Mouse (Mus musculus) megakaryocyte, adult 5-6 weeks (primary cell): ENCODE measurements around the gene Ets1. TPM values are rescaled to one million over a fixed set of nuclear protein-coding genes. Genes with fewer than 3 reads are reported as not detected.

Experiments
- ATAC-seq: 2 replicates; pipeline ENCODE4 v1.8.0; 2016; ENCODE audit warnings: mild to moderate bottlenecking, inconsistent platforms; ENCODE audit not compliant: poor library complexity, severe bottlenecking
- total RNA-seq, 2 experiments: library from RNA; stranded (forward) in 1 of 2; stranded (reverse) in 1 of 2; fragments of 153-499, 151-499 nt in 1 of 2; fragments of 221-1000, 200-1000 nt in 1 of 2; gene quantifications; 2 replicates each; pipeline versions ENCODE4 v1.2.3 to v1.2.4; 2015 to 2017

Ets1 gene
- total RNA-seq, 2 experiments from 2014 or later, result 8.6 to 29.5 TPM

- no peak for ATAC-seq
Observed at GRCm38 (mm10) chr9:32710987-32711652, 75.1 kb downstream of the Ets1 start.

- no peak for ATAC-seq
Observed at GRCm38 (mm10) chr9:32711768-32712167, 75.7 kb downstream of the Ets1 start.

- peak; percentile 81 for ATAC-seq
Observed at GRCm38 (mm10) chr9:32712383-32712910, 76.4 kb downstream of the Ets1 start.

- ATAC-seq, result no peak
Observed at GRCm38 (mm10) chr9:32713106-32713505, 77.1 kb downstream of the Ets1 start.

GRCm38 (mm10) chr9:32713790-32714189, 77.8 kb downstream of the Ets1 start:
- ATAC-seq, result no peak

- ATAC-seq, result no peak
Observed at GRCm38 (mm10) chr9:32714487-32714886, 78.5 kb downstream of the Ets1 start.

- no peak for ATAC-seq
Observed at GRCm38 (mm10) chr9:32715806-32716466, 79.9 kb downstream of the Ets1 start.

- no peak for ATAC-seq
Observed at GRCm38 (mm10) chr9:32717268-32717920, 81.4 kb downstream of the Ets1 start.

- ATAC-seq, result peak; percentile 36; the same call in 1 of the 2 replicates
Observed at GRCm38 (mm10) chr9:32717931-32718820, 82.2 kb downstream of the Ets1 start.

- no peak for ATAC-seq
Observed at GRCm38 (mm10) chr9:32718868-32719267, 82.8 kb downstream of the Ets1 start.

- ATAC-seq, result peak; percentile 66
Observed at GRCm38 (mm10) chr9:32719941-32720263, 83.9 kb downstream of the Ets1 start.

- ATAC-seq, result no peak
Observed at GRCm38 (mm10) chr9:32720264-32721031, 84.4 kb downstream of the Ets1 start.

GRCm38 (mm10) chr9:32721081-32721480, 85.1 kb downstream of the Ets1 start:
- ATAC-seq, result no peak

GRCm38 (mm10) chr9:32722205-32722604, 86.2 kb downstream of the Ets1 start:
- ATAC-seq, result no peak

- ATAC-seq, result no peak
Observed at GRCm38 (mm10) chr9:32722969-32723368, 86.9 kb downstream of the Ets1 start.

GRCm38 (mm10) chr9:32724131-32724825, 88.3 kb downstream of the Ets1 start:
- no peak for ATAC-seq

- ATAC-seq, result no peak
Observed at GRCm38 (mm10) chr9:32725902-32726301, 89.9 kb downstream of the Ets1 start.

- ATAC-seq, result no peak
Observed at GRCm38 (mm10) chr9:32726595-32726994, 90.6 kb downstream of the Ets1 start.

- no peak for ATAC-seq
Observed at GRCm38 (mm10) chr9:32727058-32727457, 91.0 kb downstream of the Ets1 start.
